Mouse (Mus musculus): ENCODE results near the gene Btrc.
"Not testable (repeated sequence)": the region's sequence is repeated elsewhere in the genome, so short reads cannot be mapped to it uniquely, and the experiment has no call there.

The Btrc gene

DNA sequence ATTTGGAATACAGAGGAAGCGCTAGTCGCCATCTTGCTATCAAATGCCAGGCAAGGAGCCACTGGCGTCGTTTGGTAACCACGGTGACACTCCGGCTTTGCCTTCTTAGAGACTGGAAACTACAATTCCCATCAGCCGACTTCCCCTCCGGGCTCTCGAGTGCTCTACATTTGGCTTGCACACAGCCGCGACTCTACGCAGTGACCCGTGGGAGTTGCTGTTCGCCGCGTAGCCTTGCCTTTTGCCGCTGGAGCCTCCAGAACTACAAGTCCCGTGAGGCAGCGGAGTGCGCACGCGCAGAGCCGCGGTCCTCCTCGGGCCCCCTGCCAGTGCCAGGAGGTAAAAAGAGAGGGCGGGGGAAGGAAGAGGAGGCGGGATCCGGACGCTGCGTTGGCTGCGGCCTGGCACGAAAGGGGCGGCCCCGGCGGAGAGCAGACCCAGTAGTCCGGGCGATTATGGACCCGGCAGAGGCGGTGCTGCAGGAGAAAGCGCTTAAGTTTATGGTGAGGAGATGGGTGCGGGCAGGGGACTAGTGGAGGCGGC, at the start of gene Btrc:
Gene Btrc, plus strand, starts transcription at position 351 of the 543 bp plus-strand sequence.
- DNase-seq (ENCODE audit: low spot score), result peak; percentile 99

DNA sequence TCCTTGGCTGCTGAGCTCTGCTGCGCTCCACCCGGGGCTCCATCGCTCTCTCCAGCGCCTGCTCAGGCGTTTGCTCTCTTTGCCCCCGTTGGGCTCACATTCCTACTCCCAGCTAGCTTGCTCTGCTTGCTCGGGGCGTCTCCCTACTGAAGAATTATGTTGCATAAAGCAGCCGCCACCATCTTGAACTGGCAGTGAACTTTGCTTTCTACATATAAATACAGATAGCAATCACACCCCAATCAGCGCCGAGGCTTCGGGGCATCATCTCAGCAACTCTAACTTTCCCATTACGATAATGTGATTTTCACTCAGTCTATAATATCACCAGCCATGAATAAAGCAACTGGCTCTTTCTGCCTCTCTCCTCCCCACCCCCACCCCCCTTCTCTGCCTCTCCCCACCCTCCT, 46.1 kb upstream of the Btrc start:
- no peak for DNase-seq (ENCODE audit: low spot score)

DNA sequence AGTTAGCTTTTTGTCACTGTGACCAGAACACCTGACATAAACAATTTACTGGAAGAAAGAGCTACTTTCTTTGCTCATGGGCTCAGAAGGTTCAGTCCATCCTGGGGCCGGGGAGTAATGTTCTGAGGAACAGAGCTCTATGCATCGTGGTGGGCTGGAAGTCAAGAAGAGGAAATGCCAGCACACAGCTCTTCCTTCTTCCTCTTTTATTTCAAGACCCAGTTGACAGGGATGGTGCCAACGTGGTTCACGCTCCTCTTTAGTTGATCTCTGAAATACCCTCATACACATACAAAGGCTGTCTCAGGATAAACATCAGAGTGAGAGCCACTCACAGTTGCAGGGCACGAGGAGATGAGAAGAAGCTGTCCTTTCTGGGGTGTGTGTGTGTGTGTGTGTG, 42.5 kb upstream of the Btrc start:
- no peak for DNase-seq (ENCODE audit: low spot score)

DNA sequence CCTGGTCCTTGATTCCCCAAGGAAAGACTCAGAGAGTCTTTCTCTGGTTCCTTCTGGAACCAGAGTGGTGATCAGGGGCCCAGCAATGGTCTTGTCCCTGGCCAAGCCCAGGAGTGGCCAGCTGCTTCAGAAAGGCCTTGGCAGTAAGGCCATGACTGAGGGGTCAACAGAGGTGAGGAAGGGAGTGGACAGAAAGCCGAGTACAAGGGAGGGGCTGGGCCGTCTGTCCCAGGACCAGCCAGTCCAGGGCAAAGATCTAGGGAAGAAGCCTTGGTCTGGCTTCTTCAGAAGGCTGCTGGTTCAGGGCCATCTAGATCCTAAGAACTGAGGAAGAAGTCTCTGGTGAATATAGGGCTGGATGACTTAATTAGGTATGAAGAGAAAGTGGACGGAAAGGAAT, 34.5 kb upstream of the Btrc start:
- no peak for DNase-seq (ENCODE audit: low spot score)

DNA sequence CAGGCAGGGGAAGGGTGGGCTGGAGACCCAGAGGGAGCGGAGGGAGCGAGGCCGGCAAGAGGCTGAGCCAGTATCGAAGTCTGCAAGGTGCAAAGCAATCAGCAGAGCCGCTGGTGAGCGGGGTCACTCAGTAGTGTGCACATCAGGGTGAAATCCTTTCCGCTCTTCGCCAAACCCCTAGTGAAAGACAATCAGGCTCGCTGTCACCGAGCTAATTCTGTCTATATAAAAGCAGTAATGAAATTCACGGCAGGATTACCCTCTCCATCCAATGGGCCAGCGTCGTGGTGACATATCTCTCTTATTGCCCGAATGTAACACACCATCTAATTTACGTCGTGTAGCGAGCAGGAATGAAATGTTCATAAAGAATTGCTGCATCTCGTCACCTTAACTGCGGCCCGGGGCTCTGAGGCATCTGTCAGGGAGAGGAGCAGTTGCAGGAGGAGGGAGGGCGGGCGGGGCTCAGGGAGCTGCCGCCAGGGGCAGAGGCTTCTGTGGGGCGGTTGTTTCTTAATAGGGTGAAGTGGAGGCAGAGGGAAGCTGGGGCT, 33.7 kb upstream of the Btrc start:
- no peak for DNase-seq (ENCODE audit: low spot score)

DNA sequence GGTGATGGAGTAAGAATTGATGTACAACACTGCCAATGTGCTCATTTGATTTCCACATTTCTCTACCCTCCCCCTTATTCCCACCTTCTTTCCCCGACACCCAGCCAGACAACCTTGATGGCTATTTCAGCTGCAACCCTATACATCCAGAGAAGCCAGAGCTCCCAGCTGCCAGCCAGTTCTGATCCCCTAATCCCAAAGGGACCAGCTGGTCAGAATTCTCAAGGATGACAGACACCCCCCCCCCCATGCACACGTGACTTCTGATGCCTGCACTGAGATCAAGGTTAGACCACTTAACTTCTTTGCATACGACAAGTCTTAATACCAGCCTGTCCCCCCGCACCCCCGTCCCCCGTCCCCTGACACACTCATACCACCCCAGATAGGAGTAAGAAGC, 26.8 kb upstream of the Btrc start:
- no peak for DNase-seq (ENCODE audit: low spot score)

DNA sequence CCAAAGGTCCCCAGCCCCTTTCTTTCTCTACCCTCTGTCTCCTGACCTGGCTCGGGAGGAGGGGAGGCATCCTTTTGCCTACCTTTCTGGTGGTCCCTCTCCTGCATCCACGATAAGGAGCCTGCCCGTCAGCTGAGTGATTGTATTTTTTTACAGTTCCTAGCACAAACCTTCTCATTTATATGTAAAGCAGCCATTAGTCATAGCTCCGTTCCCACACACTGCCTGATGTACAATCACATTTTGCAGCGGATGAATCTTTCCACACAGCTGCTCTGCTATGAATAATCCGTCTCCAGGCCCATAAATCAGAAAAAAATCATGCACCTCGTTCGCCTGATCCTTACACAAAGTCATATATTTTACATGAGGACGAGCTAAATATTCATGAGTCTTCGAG, 25.4 kb upstream of the Btrc start:
- peak; percentile 76 for DNase-seq (ENCODE audit: low spot score)

DNA sequence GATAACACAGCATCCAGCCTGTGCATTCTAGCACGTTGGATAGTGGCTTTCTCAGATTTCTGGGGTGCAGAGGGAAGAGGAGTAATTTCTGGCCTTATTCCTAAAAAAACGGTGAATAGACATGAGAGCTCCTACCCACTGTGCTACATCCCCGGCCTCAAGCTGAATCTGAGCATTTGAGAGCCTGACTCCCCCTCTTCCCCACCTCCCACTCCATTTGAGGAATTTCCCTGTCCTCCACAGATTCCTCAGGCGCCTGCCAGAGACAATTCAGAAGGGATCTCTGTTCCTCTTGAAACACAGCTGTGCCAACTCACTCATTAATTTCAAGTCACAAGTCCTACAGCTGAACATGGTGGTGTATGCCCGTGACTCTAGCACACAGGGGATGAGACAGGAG, 19.6 kb upstream of the Btrc start:
- DNase-seq (ENCODE audit: low spot score), result no peak

DNA sequence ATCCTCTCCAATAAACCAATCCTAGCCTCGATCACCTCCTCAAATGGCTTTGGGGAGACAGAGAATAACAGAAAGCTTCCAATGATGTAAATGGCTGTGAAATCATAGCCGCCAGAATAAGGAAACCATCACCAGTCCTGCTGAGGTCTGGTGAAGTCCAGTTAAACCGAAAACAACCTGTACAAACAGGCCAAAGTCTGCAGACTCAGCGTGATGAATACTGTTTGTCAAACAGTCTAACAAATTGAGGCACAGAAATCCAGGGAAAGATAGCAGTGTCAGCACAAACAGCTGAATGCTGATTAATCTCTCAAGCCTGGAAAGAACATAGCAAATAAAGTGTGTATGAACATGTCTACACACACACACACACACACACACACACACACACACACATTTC, 15.3 kb upstream of the Btrc start:
- DNase-seq (ENCODE audit: low spot score), result no peak

DNA sequence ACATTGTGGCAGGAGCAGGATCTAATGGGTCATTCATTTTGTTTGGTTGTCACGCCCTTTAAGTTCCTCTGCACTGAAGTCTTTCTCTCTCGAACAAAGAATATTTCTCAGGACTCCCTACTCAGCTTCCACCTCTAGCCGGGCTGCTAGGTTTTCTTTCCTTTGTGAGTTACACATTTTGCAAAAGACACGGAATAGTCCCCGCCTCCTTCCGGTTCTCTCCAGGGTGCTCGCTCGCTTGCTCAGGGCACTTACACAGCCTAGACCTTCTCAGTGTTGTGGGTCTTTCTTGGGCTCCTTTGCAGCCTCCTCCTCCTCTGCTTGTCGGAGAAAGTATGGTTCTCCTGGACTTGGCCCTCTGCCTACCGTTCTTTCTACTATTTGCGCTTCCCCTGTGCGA, 13.1 kb upstream of the Btrc start:
- no peak for DNase-seq (ENCODE audit: low spot score)

DNA sequence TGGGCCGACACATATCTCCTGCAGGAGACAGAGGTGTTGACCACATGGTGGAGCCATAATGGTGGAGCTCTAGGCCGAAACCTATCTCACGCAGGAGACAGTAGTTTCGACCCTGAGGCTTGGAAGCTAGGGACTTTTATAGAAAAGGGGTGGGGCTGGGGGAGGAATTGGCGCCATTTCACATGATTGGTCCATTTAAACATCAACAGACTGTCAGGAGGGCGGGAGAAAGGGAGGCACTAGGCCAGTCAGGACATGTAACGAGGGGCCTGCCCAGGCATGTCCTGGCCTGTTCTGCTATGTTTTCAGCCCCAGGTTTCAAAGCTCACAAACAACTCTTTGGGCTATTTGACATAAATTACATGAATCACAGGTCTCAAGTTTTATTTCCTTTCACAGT, 10.8 kb upstream of the Btrc start:
- not testable (repeated sequence) for DNase-seq (ENCODE audit: low spot score)

DNA sequence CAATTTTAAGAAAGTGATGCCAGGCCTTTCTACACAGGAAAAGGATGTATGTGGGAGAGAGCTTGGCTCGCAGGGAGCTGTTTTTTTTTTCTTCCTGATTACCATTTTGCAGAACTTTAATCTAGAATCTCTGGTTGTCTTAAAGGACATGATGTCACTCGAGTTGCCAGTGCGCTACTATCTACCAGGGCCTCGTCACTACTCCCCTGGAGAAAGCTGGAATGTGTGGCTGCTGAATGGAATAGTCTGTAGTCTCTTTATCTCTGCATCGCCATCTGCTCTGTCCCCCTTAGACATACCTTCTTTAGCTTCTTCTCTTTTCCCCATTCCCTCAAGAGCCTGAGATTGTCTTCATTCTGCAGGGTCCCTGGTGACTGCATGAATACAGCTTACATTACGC, 7.9 kb upstream of the Btrc start:
- no peak for DNase-seq (ENCODE audit: low spot score)

DNA sequence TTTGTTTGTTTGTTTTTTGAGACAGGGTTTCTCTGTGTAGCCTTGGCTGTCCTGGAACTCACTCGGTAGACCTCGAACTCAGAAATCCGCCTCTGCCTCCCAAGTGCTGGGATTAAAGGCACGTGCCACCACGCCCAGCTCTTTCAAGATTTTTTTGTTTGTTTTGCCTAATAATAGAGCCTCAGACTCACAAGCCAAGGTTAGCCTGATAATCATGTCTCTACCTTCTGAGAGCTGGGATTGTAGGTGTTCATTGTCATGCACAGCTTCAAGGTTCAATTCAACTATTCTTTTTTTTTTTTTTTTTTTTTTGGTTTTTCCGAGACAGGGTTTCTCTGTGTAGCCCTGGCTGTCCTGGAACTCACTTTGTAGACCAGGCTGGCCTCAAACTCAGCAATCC, 6.7 kb upstream of the Btrc start:
- DNase-seq (ENCODE audit: low spot score), result not testable (repeated sequence)

DNA sequence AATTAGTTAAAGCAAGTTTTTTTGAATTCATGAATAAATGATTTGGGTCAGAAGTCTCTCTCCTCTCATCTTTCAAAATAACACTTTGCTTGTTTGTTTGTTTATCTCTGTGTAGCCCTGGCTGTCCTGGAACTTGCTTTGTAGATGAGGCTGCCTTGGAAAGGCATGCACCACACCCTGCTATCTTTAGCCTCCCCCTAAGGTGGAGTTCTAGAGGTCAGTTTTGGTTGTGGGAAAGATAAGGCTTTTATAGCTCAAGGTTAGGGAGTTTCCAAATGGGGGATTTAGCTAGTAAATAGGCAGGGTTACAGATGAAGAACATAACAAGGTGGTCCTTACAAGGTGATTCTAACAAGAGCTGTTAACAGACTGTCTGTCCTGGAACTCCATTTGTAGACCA, 3.0 kb upstream of the Btrc start:
- no peak for DNase-seq (ENCODE audit: low spot score)

DNA sequence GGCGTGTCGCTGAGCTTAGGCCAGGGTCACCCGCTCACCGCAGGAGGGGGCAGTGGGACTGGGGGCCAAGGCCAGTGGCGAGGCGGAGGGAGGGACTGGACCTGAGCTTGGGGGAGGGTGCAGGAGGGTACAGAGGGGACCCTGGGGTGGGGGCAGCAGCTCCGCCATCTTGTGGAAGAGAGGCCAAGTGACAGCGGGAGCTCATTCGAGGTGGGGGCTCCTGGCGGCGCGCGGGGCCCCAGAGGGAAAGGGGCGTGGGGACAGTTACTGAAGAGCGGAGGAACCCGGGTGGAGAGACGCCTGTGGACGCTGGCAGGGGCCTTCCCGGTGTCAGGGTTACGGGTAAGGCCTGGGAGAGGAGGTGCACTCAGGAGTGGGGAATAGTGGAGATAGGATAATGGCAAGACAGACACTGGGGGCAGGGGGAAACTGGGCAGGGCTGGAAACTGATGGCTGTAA, 428 bp downstream of the Btrc start:
- DNase-seq (ENCODE audit: low spot score), result no peak

DNA sequence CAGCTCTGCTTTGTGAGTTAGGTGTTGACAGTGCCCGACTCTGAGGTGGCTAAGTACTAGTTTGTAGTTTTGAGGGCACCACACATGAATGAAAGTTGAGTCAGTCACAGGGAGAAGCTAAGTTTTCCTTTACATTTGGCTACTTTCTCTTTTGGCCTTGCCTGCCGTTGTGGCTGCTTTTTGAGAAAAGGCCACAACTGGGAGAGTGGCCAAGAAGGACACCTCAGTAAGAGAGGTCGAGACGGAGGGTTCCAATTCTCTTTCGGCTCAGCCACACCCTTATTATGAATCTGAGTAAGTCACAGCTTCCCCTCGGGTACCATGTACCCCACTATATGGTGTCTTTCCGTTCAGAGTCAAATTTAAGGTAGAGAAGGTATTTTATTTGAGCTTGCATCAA, 3.1 kb downstream of the Btrc start:
- no peak for DNase-seq (ENCODE audit: low spot score)

DNA sequence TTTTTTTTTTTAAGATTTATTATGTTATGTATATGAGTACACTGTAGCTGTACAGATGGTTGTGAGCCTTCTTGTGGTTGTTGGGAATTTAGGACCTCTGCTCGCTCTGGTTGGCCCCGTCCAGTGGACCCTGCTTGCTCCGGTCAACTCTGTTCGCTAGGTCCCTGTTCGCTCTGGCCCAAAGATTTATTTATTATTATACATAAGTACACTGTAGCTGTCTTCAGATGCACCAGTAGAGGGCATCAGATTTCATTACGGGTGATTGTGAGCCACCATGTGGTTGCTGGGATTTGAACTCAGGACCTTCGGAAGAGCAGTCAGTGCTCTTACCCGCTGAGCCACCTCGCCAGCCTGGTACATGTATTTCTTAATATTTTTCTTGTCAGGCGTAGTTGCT, 21.3 kb downstream of the Btrc start:
- DNase-seq (ENCODE audit: low spot score), result not testable (repeated sequence)

DNA sequence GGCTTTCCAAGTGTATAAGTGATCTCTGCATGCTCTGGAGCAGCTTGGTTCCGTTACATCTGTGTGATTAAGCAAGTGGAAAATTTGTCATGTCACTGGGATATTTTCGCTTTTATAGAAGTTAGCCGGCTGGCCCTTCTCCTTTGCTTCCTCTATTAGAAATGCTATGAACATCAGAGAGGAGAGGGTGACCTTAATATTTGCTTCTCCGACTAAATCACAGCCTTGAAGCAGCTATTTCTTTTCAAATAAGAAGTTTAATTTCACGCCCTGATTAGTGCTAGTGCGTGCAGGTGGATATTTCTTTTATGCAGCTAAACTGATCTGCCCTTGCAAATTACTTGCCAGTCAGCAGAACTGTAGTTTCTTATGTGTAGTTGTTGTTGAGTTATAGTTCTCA, 25.0 kb downstream of the Btrc start:
- no peak for DNase-seq (ENCODE audit: low spot score)

DNA sequence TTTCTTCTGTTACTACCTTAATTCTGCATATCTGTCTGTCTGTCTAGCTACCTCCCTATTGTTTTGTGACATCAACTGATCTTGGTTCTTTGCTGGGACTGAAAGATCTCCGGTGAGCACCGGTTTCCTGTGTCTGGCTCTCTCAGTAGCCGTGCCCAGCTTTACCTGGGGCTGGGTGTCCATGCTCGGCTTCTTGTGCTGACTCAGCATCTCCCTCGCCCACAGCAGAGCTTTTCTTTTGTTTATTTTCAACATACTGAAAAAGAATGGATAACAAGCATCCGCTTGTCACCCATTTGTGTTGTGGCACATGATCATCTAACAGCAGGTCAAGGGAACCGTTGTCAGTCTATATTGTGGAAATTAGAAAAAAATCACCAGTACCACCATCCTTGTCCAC, 30.5 kb downstream of the Btrc start:
- no peak for DNase-seq (ENCODE audit: low spot score)

DNA sequence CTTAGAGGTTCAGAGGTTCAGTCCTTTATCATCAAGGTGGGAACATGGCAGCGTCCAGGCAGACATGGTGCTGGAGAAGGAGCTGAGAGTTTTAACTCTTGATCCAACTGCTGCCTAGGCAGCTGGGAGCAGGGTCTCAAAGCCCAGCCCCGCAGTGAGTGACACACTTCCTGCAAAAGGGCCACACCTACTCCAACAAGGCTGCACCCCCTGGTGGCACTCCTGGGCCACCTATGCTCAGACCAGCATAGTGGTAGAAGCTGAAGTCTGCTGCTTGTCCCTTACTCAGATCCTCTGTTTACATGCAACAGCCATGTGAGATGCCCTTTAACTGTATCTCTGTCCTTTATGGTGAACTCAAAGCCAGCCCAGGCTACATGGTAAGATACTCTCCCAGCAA, 47.5 kb downstream of the Btrc start:
- no peak for DNase-seq (ENCODE audit: low spot score)

DNA sequence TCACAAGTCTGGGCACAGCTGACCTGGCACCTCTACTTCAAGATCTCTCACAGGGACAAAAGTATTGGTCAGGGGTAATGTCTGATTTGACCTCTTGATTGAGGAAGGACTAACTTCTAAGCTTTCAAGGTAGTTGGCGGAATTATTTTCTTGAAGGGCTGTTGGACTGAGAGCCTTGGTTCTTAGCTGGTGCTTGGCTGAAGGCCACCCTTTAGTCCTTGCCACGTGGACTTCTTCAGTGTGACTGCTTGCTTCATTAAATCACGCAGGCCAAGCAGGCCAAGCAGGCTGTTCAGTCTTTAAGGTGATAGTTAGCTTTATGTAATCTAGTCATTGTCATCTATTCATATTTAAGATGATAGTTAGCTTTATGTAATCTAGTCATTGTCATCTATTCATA, 49.2 kb downstream of the Btrc start:
- DNase-seq (ENCODE audit: low spot score), result no peak

DNA sequence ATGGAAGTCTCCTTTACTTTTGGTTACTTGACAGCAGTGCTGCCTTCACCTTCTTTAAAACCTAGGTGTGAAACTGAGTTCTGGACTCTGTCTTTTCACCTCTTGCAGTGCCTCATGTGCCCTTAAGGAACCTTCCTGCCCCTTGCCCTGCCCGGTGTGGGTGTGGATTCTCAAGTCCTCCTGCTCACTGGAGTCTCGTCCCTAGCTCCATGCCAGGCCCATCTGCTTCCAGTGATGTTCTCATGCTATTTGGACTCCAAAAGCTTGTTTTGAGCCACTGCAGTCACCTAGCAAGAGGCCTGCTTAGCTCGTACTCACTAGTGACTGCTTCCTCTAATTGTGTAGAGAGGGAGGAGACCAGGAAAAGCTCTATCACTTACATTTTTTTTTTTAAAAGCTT, 50.4 kb downstream of the Btrc start:
- DNase-seq (ENCODE audit: low spot score), result no peak

DNA sequence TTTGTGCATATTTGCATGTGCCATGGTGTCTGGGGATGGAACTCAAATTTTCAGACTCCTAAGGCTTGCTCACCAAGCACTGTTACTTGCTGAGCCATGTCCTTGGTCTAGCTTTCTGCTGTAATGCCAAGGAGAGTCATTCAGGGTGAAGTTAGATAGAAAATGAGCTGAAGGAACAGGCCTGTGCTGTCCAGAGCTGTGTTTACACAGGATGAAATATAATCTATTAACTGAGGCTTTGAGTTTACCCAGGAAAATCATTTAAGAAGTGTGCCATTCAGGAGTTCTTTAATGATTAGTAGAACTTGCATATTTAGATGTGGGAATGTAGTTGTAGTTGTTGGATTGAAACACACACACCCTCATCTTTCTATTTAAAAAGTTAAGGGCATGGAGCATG, 54.1 kb downstream of the Btrc start:
- no peak for DNase-seq (ENCODE audit: low spot score)

DNA sequence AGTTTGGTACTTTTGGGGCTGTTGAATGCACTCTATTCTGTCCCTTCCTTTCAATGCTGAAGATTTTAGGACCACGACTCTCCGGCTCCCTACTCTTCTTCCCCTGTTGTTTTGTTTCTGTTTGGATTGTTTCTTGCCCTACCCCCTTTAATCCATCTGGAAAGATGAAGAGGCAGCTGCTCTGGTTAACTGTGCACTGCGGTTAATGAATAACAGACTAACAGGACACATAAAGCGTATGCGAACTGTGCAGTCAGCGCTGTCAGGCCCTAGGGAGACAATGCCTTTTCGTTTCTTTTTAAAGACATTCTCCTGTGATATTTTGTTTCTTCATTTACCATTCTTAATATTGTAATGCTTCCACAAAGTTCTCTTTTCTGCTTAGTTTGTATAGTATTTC, 58.7 kb downstream of the Btrc start:
- no peak for DNase-seq (ENCODE audit: low spot score)

DNA sequence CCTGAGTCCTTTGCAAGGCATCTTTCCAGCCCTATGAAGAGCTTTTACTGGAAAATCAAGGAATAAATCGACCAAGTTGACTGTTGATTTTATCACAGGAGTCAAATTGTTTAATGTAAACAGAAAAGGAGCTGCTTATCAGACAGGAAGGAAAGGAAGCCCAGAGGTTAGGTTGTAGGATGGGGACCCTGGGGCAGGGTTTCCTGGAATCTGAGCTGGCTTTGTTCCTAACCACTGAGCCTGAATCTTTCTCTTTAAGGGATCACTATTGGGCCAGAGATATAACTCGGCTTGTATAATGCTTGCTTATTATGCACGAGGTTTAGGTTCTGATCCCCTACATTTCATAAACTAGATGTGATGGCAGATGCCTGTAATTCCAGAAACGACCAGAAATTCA, 64.6 kb downstream of the Btrc start:
- no peak for DNase-seq (ENCODE audit: low spot score)

Measured in left cerebral cortex, adult 11 months (tissue).